Mouse (Mus musculus) heart, embryonic 15.5 days (tissue): ENCODE measurements around the gene Nkx2-5. TPM values are rescaled to one million over a fixed set of nuclear protein-coding genes. Genes with fewer than 3 reads are reported as not detected.

Experiments
- ATAC-seq: fragments of 200-750 bp; cut with Nextera tagmentation; replicated peaks from 2 replicates; pipeline ENCODE4 v1.8.0; 2017; ENCODE audit warnings: low read depth, moderate TSS enrichment; ENCODE audit not compliant: insufficient number of reproducible peaks, insufficient read depth, low FRiP score
- H3K27ac ChIP-seq: fragments of 300-500 bp; sonication (generic); 2 replicates; pipeline ENCODE4 v1.5.1; 2015; ENCODE audit warnings: mild to moderate bottlenecking, inconsistent platforms
- H3K27me3 ChIP-seq: fragments of 300-500 bp; sonication (generic); 2 replicates; pipeline ENCODE4 v1.6.1; 2015; ENCODE audit warnings: inconsistent platforms
- H3K36me3 ChIP-seq: fragments of 300-500 bp; sonication (generic); 2 replicates; pipeline ENCODE4 v1.6.1; 2015; ENCODE audit warnings: mild to moderate bottlenecking, inconsistent platforms
- H3K4me1 ChIP-seq: fragments of 300-500 bp; sonication (generic); replicated peaks from 2 replicates; pipeline ENCODE4 v1.6.1; 2015; ENCODE audit warnings: inconsistent platforms
- H3K4me2 ChIP-seq: fragments of 300-500 bp; sonication (generic); 2 replicates; pipeline ENCODE4 v1.6.1; 2015; ENCODE audit warnings: inconsistent platforms, mild to moderate bottlenecking, moderate library complexity
- H3K4me3 ChIP-seq: fragments of 300-500 bp; sonication (generic); 2 replicates; pipeline ENCODE4 v1.5.1; 2015; ENCODE audit warnings: mild to moderate bottlenecking, inconsistent platforms
- H3K9ac ChIP-seq: fragments of 300-500 bp; sonication (generic); 2 replicates; pipeline ENCODE4 v1.6.1; 2015; ENCODE audit warnings: mild to moderate bottlenecking, inconsistent platforms
- H3K9me3 ChIP-seq: fragments of 300-500 bp; sonication (generic); replicated peaks from 2 replicates; pipeline ENCODE4 v1.6.1; 2016; ENCODE audit warnings: inconsistent platforms
- WGBS: fragments of 180-500 bp; shearing (Covaris S2); methylation state at CpG from one replicate; pipeline ENCODE4 v1.1.7; 2015; ENCODE audit warnings: mixed read lengths; 5-methylcytosine and 5-hydroxymethylcytosine counted together
- polyA plus RNA-seq: library from polyadenylated mRNA; unstranded; fragments of >200 nt; fragmentation: Nextera tagmentation; extraction: Ambion mirVana; gene quantifications from 2 replicates; pipeline ENCODE4 v1.2.1, GENCODE M21; 2015

The Nkx2-5 gene
- polyA plus RNA-seq, 1 experiment from 2014 or later, result 147 TPM

DNA sequence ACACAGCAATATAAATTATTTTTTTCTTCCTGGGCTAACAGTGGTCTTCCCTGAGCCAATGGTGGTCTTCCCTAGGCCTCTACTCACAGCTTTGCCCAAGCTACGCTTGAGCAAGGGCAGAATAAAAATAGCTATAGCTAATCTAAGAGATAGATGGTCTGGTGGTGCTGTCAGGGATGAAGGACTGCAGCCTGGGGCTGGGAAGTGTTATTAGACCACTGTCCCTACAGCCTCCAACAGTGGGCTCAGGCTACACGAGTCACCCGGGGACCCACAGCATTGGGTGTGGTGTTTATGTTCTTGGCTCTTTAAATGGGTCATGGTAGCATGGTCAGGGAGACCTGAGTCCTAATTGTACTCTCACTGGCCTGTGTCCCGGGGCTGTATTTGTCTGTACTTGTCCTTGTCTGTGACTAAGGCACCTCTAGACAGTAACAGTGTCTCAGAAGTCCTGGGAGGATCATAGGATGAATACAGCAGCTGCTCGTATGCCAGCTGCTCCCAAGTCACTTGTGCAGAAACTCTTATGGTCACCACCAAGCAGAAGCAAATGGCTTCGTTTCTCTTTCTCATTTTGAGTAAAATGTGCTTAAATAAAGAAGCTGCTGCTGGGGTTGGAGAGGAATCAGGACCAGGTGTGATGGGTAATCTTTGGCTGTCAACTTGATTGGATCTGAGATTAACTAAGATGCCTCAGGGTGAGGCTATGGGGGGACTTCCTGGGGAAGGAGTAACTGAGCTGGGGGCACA lies 47.3 kb downstream of the Nkx2-5 start:
- H3K9ac ChIP-seq, result no peak overlapping the region
- no peak overlapping the region for H3K4me3 ChIP-seq
- H3K9me3 ChIP-seq, result no peaks in the 10 kb centered on the region
- no peaks in the 10 kb centered on the region for H3K27me3 ChIP-seq
- 33% methylated on average over 6 of the region's 6 CpGs for WGBS
- H3K4me1 ChIP-seq, result peaks cover 20% of the 10 kb centered on the region
- ATAC-seq, result 0 out of 2 replicates have a peak, but pooled peaks have one; percentile 58
- peak overlapping the region; percentile 72 for H3K27ac ChIP-seq
- H3K4me2 ChIP-seq, result peak overlapping the region; percentile 4; the same call in 1 of the 2 replicates
- peaks cover 7% of the 10 kb centered on the region for H3K36me3 ChIP-seq

DNA sequence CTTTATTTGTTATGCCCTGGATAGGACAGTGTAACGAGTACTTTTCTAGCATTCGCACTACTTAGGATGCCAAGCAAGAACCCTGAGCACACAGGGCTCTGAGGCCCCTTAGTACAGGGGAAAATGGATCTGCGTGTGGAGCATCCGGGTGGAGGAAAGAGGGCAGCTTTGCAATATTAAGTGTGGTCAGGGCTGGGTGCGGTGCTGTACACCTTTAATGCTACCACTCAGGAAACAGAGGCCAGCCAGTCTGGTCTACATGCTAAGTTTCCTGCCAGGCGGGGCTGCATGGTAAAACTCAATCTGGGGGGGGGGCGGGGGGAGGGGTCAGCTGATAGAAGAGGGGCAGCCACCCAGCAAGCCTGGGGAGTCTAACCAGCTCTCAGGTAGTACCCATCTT lies 49.4 kb downstream of the Nkx2-5 start:
- peaks cover 29% of the 10 kb centered on the region for H3K36me3 ChIP-seq
- no peak overlapping the region for H3K9ac ChIP-seq
- ATAC-seq, result no peak
- H3K27me3 ChIP-seq, result no peaks in the 10 kb centered on the region
- H3K4me2 ChIP-seq, result no peak overlapping the region
- H3K27ac ChIP-seq, result no peak overlapping the region
- H3K4me3 ChIP-seq, result no peak overlapping the region
- no peaks in the 10 kb centered on the region for H3K9me3 ChIP-seq
- WGBS, result 59% methylated on average over 7 of the region's 7 CpGs
- peaks cover 20% of the 10 kb centered on the region for H3K4me1 ChIP-seq

DNA sequence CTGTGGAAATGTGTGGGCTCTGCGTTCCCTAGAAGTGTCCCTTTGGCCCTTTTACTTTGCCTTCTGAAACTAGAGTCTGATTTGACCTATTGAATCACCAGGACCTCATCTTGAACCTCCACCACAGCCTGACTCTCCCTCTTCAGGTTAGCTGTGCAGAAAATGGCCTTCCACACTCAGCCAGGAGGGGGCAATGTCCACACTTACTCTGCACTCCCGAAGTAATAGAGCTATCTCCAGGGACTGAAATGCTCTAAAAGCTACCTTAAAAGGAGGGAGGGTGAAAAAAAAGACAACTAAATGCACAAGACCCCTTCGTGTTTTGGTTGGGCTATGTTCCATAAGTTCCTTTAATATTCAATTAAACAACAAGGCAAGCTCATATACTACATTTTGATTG lies 50.1 kb downstream of the Nkx2-5 start:
- H3K9me3 ChIP-seq, result no peaks in the 10 kb centered on the region
- H3K27me3 ChIP-seq, result no peaks in the 10 kb centered on the region
- no peak overlapping the region for H3K4me2 ChIP-seq
- no peak for ATAC-seq
- 12% methylated on average over 3 of the region's 3 CpGs for WGBS
- no peak overlapping the region for H3K4me3 ChIP-seq
- H3K9ac ChIP-seq, result no peak overlapping the region
- peaks cover 20% of the 10 kb centered on the region for H3K4me1 ChIP-seq
- no peak overlapping the region for H3K27ac ChIP-seq
- peaks cover 35% of the 10 kb centered on the region for H3K36me3 ChIP-seq

DNA sequence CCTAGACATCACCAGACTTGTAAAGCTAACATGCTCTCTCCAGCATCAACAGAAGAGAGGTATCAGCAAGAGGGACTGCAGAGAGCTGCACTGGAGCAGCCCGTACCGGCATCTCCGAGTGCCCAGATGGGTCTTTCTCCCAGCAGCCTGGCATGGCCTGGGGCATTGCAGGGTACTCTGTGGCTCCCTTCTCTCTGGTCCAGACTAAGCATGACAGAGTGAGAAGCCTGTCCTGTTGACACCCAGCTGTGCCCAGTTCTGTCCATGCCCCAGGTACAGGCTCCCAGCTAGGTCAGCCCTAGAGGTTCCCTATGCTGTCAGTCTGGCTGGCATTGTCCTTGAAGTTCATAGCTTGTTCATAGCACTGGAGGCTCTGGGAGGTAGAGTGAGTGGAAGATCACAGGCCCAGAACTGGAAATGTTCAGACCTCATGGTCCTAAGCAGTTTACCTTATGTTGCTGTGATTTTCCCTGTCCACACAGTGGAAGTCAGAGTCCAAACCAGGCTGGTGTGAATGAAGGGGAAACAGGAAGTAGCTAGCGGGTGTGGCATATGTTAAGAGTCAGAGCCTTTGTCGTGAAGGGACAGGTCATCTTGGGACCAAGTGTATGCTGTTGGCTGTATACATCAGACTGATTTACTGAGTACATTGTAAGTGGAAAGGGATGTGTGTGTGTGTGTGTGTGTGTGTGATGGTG lies 51.6 kb downstream of the Nkx2-5 start:
- Histone ChIP-seq H3K36me3 (peaks cover 50% of the 10 kb centered on the region), H3K4me3 (no peak overlapping the region), H3K27me3 (no peaks in the 10 kb centered on the region), H3K9ac (no peak overlapping the region), H3K4me2 (no peak overlapping the region), H3K27ac (no peak overlapping the region), H3K4me1 (peaks cover 20% of the 10 kb centered on the region), H3K9me3 (no peaks in the 10 kb centered on the region)
- ATAC-seq, result no peak
- WGBS, result 77% methylated on average over 5 of the region's 5 CpGs

DNA sequence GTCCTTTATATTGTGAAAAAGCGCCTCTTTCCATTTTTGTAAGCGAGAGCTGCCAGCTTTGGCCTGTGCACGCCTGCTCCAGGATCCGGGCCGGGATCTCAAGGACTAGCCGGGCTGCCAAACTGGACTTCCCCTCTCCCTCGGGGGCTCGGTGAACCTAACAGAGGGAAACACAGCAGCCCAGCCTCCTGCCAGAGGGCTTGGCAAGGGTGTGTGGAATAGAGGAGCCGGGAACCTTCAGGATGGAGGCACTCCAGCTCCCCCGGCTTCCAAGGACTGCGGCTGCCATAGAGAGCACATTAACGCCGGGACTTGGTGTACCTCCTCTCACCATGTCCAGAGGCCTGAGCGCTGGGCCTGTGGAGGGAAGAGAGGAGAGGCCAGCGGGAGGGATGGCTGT lies 52.7 kb downstream of the Nkx2-5 start:
- peaks cover 55% of the 10 kb centered on the region for H3K36me3 ChIP-seq
- no peak for ATAC-seq
- WGBS, result 85% methylated on average over 15 of the region's 15 CpGs

DNA sequence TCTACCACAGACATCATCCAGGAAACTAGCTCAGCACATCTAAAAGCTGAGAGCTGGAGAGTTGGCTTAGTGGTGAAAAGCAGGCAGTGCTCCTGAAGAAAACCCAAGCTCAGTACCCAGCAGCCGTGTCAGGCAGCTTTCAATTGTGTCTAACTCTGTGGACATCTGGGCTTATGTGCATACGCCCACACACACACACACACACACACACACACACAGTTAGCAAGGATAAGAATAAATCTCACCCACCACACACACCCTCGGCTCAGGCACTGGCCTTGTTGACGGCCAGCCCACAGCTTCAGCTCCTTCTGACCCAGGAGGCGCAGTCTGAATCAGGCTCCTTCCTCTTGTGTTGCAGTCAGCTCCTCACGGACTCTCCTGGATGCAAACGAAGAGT lies 53.2 kb downstream of the Nkx2-5 start:
- no peaks in the 10 kb centered on the region for H3K27me3 ChIP-seq
- no peak overlapping the region for H3K4me2 ChIP-seq
- H3K9ac ChIP-seq, result no peak overlapping the region
- WGBS, result 82% methylated on average over 7 of the region's 7 CpGs
- no peaks in the 10 kb centered on the region for H3K9me3 ChIP-seq
- no peak overlapping the region for H3K4me3 ChIP-seq
- ATAC-seq, result no peak
- peaks cover 60% of the 10 kb centered on the region for H3K36me3 ChIP-seq
- no peak overlapping the region for H3K27ac ChIP-seq
- peaks cover 7% of the 10 kb centered on the region for H3K4me1 ChIP-seq

More for the DNA sequence above, 52.7 kb downstream of the Nkx2-5 start:
- Histone ChIP-seq H3K9ac (no peak overlapping the region), H3K4me3 (no peak overlapping the region), H3K9me3 (no peaks in the 10 kb centered on the region), H3K4me2 (no peak overlapping the region), H3K4me1 (peaks cover 12% of the 10 kb centered on the region), H3K27me3 (no peaks in the 10 kb centered on the region), H3K27ac (no peak overlapping the region)

DNA sequence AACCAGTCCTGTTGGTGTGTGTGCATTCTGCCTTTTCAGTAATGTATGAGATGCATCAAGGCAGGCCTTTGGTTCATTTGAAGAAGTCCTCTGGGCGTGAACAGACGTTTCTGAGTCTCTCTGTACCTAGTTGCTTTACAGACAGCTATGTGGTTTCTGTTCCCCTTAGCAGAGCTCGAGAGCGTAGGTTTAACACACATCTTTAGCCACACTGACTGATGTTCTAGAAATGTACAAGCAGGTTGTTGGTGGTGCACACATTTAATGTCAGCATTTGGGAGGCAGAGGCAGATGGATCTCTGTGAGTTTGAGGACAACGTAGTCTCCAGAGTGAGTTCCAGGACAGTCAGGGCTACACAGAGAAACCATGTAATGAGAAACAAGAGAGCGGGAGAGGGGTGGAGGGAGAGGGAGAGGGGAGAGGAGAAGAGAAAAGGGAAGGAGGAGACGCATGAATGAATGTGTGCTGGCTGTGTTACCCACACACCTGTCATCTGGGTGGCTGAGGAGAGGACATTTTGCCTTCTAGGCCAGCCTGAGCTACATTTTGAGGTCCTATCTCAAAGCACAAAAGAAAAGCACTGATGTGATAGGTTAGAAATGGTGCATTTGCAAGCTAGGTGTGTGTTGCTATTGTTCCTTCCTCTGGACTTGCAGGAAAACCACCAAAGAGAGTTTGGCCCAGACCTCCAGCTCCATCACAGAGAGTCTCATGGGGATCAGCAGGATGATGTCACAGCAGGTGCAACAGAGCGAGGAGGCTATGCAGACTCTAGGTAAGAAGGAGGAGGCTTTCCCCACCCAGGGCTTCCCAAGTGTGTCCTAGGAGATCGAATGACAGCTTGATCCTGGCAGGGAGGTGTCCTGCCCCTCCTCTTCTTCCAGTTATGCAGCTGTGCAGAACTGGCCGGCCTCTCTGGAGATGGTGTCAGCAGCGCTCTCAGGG lies 54.3 kb downstream of the Nkx2-5 start:
- Histone ChIP-seq H3K4me3 (no peak overlapping the region), H3K4me2 (no peak overlapping the region), H3K27me3 (no peaks in the 10 kb centered on the region), H3K36me3 (peaks cover 63% of the 10 kb centered on the region), H3K9me3 (no peaks in the 10 kb centered on the region), H3K9ac (no peak overlapping the region), H3K27ac (no peak overlapping the region), H3K4me1 (peaks cover 6% of the 10 kb centered on the region)
- 87% methylated on average over 11 of the region's 11 CpGs for WGBS
- ATAC-seq, result no peak

DNA sequence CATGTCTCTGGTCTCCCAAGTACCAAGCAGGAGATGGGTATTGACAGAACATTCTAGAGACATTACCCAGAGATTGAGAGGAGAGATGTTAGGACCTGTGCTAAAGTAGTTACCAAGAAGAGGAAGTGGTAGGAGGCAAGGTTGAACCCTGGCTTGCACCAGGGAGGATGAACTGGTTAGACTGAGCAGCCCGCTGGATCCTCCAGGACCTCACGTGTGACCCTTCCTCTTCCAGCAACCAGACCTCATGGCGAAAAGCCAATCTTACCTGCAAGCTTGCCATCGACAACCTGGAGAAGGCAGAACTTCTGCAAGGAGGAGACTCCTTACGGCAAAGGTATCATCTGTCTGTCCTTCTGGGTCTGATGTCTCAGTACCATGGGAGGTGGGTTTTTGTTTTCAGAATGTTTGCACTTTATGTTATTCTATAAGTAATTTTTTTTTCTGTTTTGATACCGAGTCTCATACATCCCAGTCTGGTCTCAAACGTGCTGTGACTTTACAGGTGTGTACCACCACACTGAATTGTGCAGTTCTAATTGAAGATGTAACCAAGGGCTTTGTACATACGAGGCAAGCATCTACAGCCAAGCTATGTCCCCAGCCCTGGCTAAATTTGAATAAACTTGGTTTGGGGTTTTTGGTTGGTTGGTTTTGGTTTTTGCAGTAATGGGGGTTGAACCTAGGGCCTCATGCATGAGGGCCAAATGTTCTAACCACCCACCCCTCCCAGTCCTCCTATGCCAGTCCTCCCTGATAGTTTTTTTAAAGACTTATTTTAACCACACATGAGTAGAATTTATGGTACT lies 55.1 kb downstream of the Nkx2-5 start:
- Histone ChIP-seq H3K4me2 (no peak overlapping the region), H3K27me3 (no peaks in the 10 kb centered on the region), H3K36me3 (peaks cover 72% of the 10 kb centered on the region), H3K9ac (no peak overlapping the region), H3K27ac (no peak overlapping the region), H3K4me3 (no peak overlapping the region), H3K9me3 (no peaks in the 10 kb centered on the region), H3K4me1 (no peaks in the 10 kb centered on the region)
- 91% methylated on average over 8 of the region's 8 CpGs for WGBS
- ATAC-seq, result no peak

DNA sequence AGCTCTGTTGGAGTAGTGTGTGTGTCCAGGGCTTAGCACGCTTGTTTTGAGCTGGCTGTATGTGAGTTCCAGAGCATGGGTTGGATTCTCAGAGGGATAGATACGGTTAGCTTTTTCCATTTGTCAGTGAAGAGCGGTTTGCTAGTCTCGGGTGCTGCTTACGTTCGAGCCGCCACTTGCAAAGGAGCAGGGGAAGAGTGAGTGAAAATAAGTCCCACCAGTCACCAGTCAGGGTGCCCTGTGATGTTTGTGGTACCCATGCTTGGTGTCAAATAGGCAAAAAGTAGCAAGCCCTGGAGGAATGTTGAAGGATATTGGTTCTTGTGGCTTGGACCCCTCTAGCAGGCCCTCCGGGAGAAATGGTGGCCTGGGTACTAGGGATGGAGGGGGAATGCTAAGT lies 55.8 kb downstream of the Nkx2-5 start:
- Histone ChIP-seq H3K27me3 (no peaks in the 10 kb centered on the region), H3K4me3 (no peak overlapping the region), H3K4me1 (no peaks in the 10 kb centered on the region), H3K4me2 (no peak overlapping the region), H3K36me3 (peaks cover 79% of the 10 kb centered on the region), H3K9ac (no peak overlapping the region), H3K27ac (no peak overlapping the region), H3K9me3 (no peaks in the 10 kb centered on the region)
- 92% methylated on average over 8 of the region's 8 CpGs for WGBS
- no peak for ATAC-seq
